13 mouse cellular contexts compared by ENCODE assay signal in the genomic region with DNA sequence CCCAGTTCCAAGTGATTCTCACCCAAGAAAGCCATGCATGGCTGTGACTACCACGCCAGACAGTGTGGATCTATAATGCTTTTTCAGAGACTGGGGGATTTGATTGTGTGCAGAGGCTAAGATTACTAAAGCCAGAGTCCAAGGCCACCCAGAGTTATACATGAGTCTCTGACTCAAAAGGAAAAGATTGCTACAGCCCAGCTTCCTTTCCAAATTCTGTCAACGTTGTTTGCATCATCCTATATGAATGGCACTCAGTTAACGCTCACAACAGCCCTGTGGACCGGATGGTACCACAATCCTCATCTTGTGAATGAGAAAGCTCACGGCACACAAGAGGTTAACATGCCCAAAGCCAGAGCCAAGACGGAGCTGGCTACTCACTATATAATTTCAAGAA. TPM values are rescaled to one million over a fixed set of nuclear protein-coding genes. Genes with fewer than 3 reads are reported as not detected.
DNase-seq lines count a peak whose midpoint lies in the region; ATAC-seq lines count a peak whose summit lies in the region.
"Had no signal": no experiment of that assay in that cellular context is flagged by ENCODE, and none has a peak within 500 bp of the region (broad histone marks: within the 10 kb centered on the region; RNA-seq: fewer than 3 reads in every experiment).

No protein-coding gene starts in this region.

- peaks cover 4% of the 10 kb centered on the region; the same call in 1 of the 2 replicates for H3K36me3 ChIP-seq in forebrain, embryonic 15.5 days
- H3K36me3 ChIP-seq in forebrain, embryonic 12.5 days (replicated peaks), result peaks cover 32% of the 10 kb centered on the region
- peaks cover 37% of the 10 kb centered on the region for H3K36me3 ChIP-seq in hindbrain, embryonic 14.5 days (replicated peaks; ENCODE audit: control insufficient read depth, insufficient read depth)
- H3K36me3 ChIP-seq in hindbrain, embryonic 16.5 days (ENCODE audit: control insufficient read depth, insufficient read depth, low read length), result no peaks in the 10 kb centered on the region; the same call in 1 of the 2 replicates
- peaks cover 54% of the 10 kb centered on the region for H3K36me3 ChIP-seq in neural tube, embryonic 13.5 days

- no peak overlapping the region for H3K9ac ChIP-seq in forebrain, embryonic 15.5 days (replicated peaks)
- no peak overlapping the region for H3K9ac ChIP-seq in forebrain, embryonic 12.5 days
- H3K9ac ChIP-seq in hindbrain, embryonic 14.5 days, result no peak overlapping the region
- no peak overlapping the region for H3K9ac ChIP-seq in hindbrain, embryonic 16.5 days (ENCODE audit: low read depth, low read length)
- H3K9ac ChIP-seq in neural tube, embryonic 13.5 days, result no peak overlapping the region

- no peak for ATAC-seq in forebrain, embryonic 15.5 days (replicated peaks)
- no peak for ATAC-seq in forebrain, embryonic 12.5 days (ENCODE audit: low FRiP score)
- ATAC-seq in hindbrain, embryonic 14.5 days (ENCODE audit: low FRiP score), result no peak
- no peak for ATAC-seq in hindbrain, embryonic 16.5 days
- no peak for ATAC-seq in neural tube, embryonic 13.5 days (ENCODE audit: low read depth)

- H3K4me2 ChIP-seq in forebrain, embryonic 15.5 days (replicated peaks), result no peak overlapping the region
- H3K4me2 ChIP-seq in forebrain, embryonic 12.5 days, result no peak overlapping the region
- H3K4me2 ChIP-seq in hindbrain, embryonic 14.5 days (replicated peaks), result no peak overlapping the region
- H3K4me2 ChIP-seq in hindbrain, embryonic 16.5 days (ENCODE audit: low read length), result no peak overlapping the region
- no peak overlapping the region for H3K4me2 ChIP-seq in neural tube, embryonic 13.5 days

- 79% methylated on average over 6 of the region's 6 CpGs for WGBS in forebrain, embryonic 15.5 days
- WGBS in forebrain, embryonic 12.5 days, result 84% methylated on average over 6 of the region's 6 CpGs
- 78% methylated on average over 6 of the region's 6 CpGs for WGBS in hindbrain, embryonic 14.5 days
- 80% methylated on average over 6 of the region's 6 CpGs for WGBS in hindbrain, embryonic 16.5 days
- WGBS in neural tube, embryonic 13.5 days, result 79% methylated on average over 6 of the region's 6 CpGs

- H3K4me1 ChIP-seq in forebrain, embryonic 15.5 days, result peaks cover 43% of the 10 kb centered on the region
- H3K4me1 ChIP-seq in forebrain, embryonic 12.5 days, result peaks cover 50% of the 10 kb centered on the region
- H3K4me1 ChIP-seq in hindbrain, embryonic 14.5 days (replicated peaks; ENCODE audit: control insufficient read depth, insufficient read depth, low read length), result peaks cover 34% of the 10 kb centered on the region
- peaks cover 15% of the 10 kb centered on the region for H3K4me1 ChIP-seq in hindbrain, embryonic 16.5 days (ENCODE audit: control insufficient read depth, insufficient read depth, low read depth, low read length)
- H3K4me1 ChIP-seq in neural tube, embryonic 13.5 days (replicated peaks), result peaks cover 74% of the 10 kb centered on the region

- DNase-seq in hindbrain, embryonic 14.5 days (ENCODE audit: low spot score), result no peak
- no peak for DNase-seq in neural tube, embryonic 10.5 days (ENCODE audit: extremely low spot score, low spot score)
- DNase-seq in kidney, adult 9 months, result no peak
- DNase-seq in right cerebral cortex, postnatal 36 days (ENCODE audit: low spot score in 2 of 2), result no peak
- DNase-seq: B cell, adult 2 months; lung, postnatal 4 days had no signal

- H3K4me3 ChIP-seq in forebrain, embryonic 15.5 days, result no peak overlapping the region
- no peak overlapping the region for H3K4me3 ChIP-seq in forebrain, embryonic 12.5 days (replicated peaks)
- no peak overlapping the region for H3K4me3 ChIP-seq in hindbrain, embryonic 14.5 days (replicated peaks; ENCODE audit: low read length)
- H3K4me3 ChIP-seq in hindbrain, embryonic 16.5 days (ENCODE audit: low read length), result no peak overlapping the region
- H3K4me3 ChIP-seq in neural tube, embryonic 13.5 days, result no peak overlapping the region
- H3K4me3 ChIP-seq: myocyte had no signal

- peak overlapping the region; percentile 55 for H3K27ac ChIP-seq in forebrain, embryonic 15.5 days (replicated peaks)
- H3K27ac ChIP-seq in forebrain, embryonic 12.5 days, result no peak overlapping the region; the same call in 1 of the 2 replicates
- H3K27ac ChIP-seq in hindbrain, embryonic 14.5 days, result peak overlapping the region; percentile 36; the same call in 1 of the 2 replicates
- H3K27ac ChIP-seq in hindbrain, embryonic 16.5 days (ENCODE audit: low read depth, low read length), result no peak overlapping the region
- peak overlapping the region; percentile 67 for H3K27ac ChIP-seq in neural tube, embryonic 13.5 days (replicated peaks)
- H3K27ac ChIP-seq: kidney, postnatal 0 days had no signal

- no peaks in the 10 kb centered on the region for H3K27me3 ChIP-seq in forebrain, embryonic 15.5 days
- H3K27me3 ChIP-seq in forebrain, embryonic 12.5 days, result no peaks in the 10 kb centered on the region
- H3K27me3 ChIP-seq in hindbrain, embryonic 14.5 days (ENCODE audit: control insufficient read depth, insufficient read depth, low read length), result no peaks in the 10 kb centered on the region
- H3K27me3 ChIP-seq in hindbrain, embryonic 16.5 days (replicated peaks; ENCODE audit: control insufficient read depth, insufficient read depth, low read length), result no peaks in the 10 kb centered on the region
- no peaks in the 10 kb centered on the region for H3K27me3 ChIP-seq in neural tube, embryonic 13.5 days

- no peaks in the 10 kb centered on the region for H3K9me3 ChIP-seq in forebrain, embryonic 15.5 days
- H3K9me3 ChIP-seq in forebrain, embryonic 12.5 days, result no peaks in the 10 kb centered on the region
- no peaks in the 10 kb centered on the region for H3K9me3 ChIP-seq in hindbrain, embryonic 14.5 days (ENCODE audit: control insufficient read depth, low read length)
- H3K9me3 ChIP-seq in hindbrain, embryonic 16.5 days (ENCODE audit: control insufficient read depth, low read length), result no peaks in the 10 kb centered on the region
- H3K9me3 ChIP-seq in neural tube, embryonic 13.5 days, result no peaks in the 10 kb centered on the region
- H3K9me3 ChIP-seq: G1E had no signal

RNA-seq across cellular contexts. Expression of a gene that starts 48.0 kb away (rescaled TPM):
- polyA plus RNA-seq in forebrain, embryonic 15.5 days (2015; fragmentation: Nextera tagmentation; extraction: Ambion mirVana), result 81.0 and 85.9 TPM in 2 replicates
- polyA plus RNA-seq in forebrain, embryonic 12.5 days (2016; fragmentation: Nextera tagmentation; extraction: Ambion mirVana), result 67.6 and 71.5 TPM in 2 replicates
- 55.4 and 63.4 TPM in 2 replicates for polyA plus RNA-seq in hindbrain, embryonic 14.5 days (2014; fragmentation: Nextera tagmentation; extraction: Ambion mirVana)
- 64.3 and 66.4 TPM in 2 replicates for polyA plus RNA-seq in hindbrain, embryonic 16.5 days (2015; fragmentation: Nextera tagmentation; extraction: Ambion mirVana)
- 69.0 and 73.2 TPM in 2 replicates for polyA plus RNA-seq in neural tube, embryonic 13.5 days (2015; fragmentation: Nextera tagmentation; extraction: Ambion mirVana)

Comparison
In these comparisons a context has a peak if more than half of its experiments do, and no peak if none do; other contexts are left out.
1. H3K27ac ChIP-seq: peak in forebrain, embryonic 15.5 days (single experiment), hindbrain, embryonic 14.5 days (single experiment) and neural tube, embryonic 13.5 days (single experiment); none in forebrain, embryonic 12.5 days (single experiment) and hindbrain, embryonic 16.5 days (single experiment).